ENCODE assay signal across 20 mouse cellular contexts in the genomic region with DNA sequence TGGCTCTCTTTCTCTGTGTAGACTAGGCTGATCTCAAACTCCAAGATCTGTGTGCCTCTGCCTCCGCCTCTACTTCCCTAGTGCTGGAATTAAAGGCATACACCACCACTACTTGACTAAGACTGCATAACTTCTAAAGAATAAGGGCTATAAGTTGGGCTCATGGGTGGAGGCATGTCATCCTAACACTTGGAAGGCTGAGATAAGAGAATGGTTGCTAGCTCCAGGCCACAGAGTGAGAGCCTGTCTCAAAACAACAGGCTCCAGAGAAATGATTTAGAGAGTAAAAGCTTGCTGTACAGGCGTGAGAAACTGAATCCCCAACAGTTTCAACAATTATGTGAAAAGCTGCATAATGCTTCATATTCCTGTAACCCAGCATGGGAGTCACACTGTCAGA. TPM values are rescaled to one million over a fixed set of nuclear protein-coding genes. Genes with fewer than 3 reads are reported as not detected.
A peak's percentile ranks its signal among the peaks of the same experiment; 100 is the strongest.
DNase-seq lines count a peak whose midpoint lies in the region; ATAC-seq and TF ChIP-seq lines count a peak whose summit lies in the region.
"Had no signal": no experiment of that assay in that cellular context is flagged by ENCODE, and none has a peak within 500 bp of the region (broad histone marks: within the 10 kb centered on the region; RNA-seq: fewer than 3 reads in every experiment).

No protein-coding gene starts in this region.

- no peak for DNase-seq in heart, adult 11 months
- peak; percentile 62 for DNase-seq in MEL (ENCODE audit: low read depth, low spot score)
- DNase-seq in liver, embryonic 14.5 days (ENCODE audit: low read depth in 3 of 3, low spot score in 3 of 3) = peak; percentile 58 to 63 (median 60)
- DNase-seq in left cerebral cortex, adult 18-20 months (ENCODE audit: low spot score in 2 of 2) = no peak
- DNase-seq: cerebellum, adult 11-12 months; left cerebral cortex, postnatal 4 days; lung, adult 18-20 months; thymus, postnatal 14 days had no signal

- WGBS in heart, embryonic 12.5 days = 61% methylated on average over 2 of the region's 2 CpGs
- WGBS in liver, embryonic 14.5 days (ENCODE audit: insufficient replicate concordance) = 20% methylated on average over 2 of the region's 2 CpGs
- WGBS in forebrain, embryonic 13.5 days = 90% methylated on average over 2 of the region's 2 CpGs
- 91% methylated on average over 2 of the region's 2 CpGs for WGBS in forebrain, embryonic 15.5 days

- H3K36me3 ChIP-seq in heart, embryonic 12.5 days = peaks cover 31% of the 10 kb centered on the region
- H3K36me3 ChIP-seq in MEL (ENCODE audit: control insufficient read depth in 1 of 2, insufficient read depth in 2 of 2, low read length in 2 of 2) = peaks cover 0 to 14% of the 10 kb centered on the region in 2 experiments; a peak in 3 of 4 replicates
- H3K36me3 ChIP-seq in liver, embryonic 14.5 days (replicated peaks; ENCODE audit: control insufficient read depth, insufficient read depth, low read depth) = no peaks in the 10 kb centered on the region
- peaks cover 21% of the 10 kb centered on the region for H3K36me3 ChIP-seq in forebrain, embryonic 13.5 days (ENCODE audit: poor library complexity, severe bottlenecking)
- H3K36me3 ChIP-seq in forebrain, embryonic 15.5 days = 0 out of 2 replicates have a peak, but pooled peaks cover 4% of the 10 kb centered on the region

- no peaks in the 10 kb centered on the region for H3K27me3 ChIP-seq in heart, embryonic 12.5 days (replicated peaks)
- H3K27me3 ChIP-seq in MEL (ENCODE audit: control insufficient read depth in 1 of 2, insufficient read depth in 2 of 2, low read length in 2 of 2) = no peaks in the 10 kb centered on the region
- H3K27me3 ChIP-seq in liver, embryonic 14.5 days (ENCODE audit: control insufficient read depth, insufficient read depth, low read length) = no peaks in the 10 kb centered on the region
- H3K27me3 ChIP-seq in forebrain, embryonic 13.5 days = no peaks in the 10 kb centered on the region
- H3K27me3 ChIP-seq in forebrain, embryonic 15.5 days = no peaks in the 10 kb centered on the region
- H3K27me3 ChIP-seq: embryonic facial prominence, embryonic 13.5 days; midbrain, embryonic 13.5 days; neural tube, embryonic 15.5 days had no signal

- H3K79me2 ChIP-seq in MEL (ENCODE audit: control insufficient read depth, insufficient read depth, low read length, poor library complexity) = peaks cover 12% of the 10 kb centered on the region

- no peak overlapping the region for H3K4me2 ChIP-seq in heart, embryonic 12.5 days
- peak overlapping the region; percentile 62 for H3K4me2 ChIP-seq in liver, embryonic 14.5 days (ENCODE audit: low read depth)
- no peak overlapping the region for H3K4me2 ChIP-seq in forebrain, embryonic 13.5 days
- H3K4me2 ChIP-seq in forebrain, embryonic 15.5 days (replicated peaks) = no peak overlapping the region
- H3K4me2 ChIP-seq: embryonic facial prominence, embryonic 13.5 days; midbrain, embryonic 13.5 days; neural tube, embryonic 15.5 days had no signal

- H3K9ac ChIP-seq in heart, embryonic 12.5 days = peak overlapping the region; percentile 52
- no peak overlapping the region for H3K9ac ChIP-seq in MEL (ENCODE audit: control insufficient read depth, low read depth, low read length, poor library complexity, severe bottlenecking)
- peak overlapping the region; percentile 23 for H3K9ac ChIP-seq in liver, embryonic 14.5 days (replicated peaks)
- H3K9ac ChIP-seq in forebrain, embryonic 13.5 days = no peak overlapping the region
- no peak overlapping the region for H3K9ac ChIP-seq in forebrain, embryonic 15.5 days (replicated peaks)
- H3K9ac ChIP-seq: embryonic facial prominence, embryonic 13.5 days; midbrain, embryonic 13.5 days; neural tube, embryonic 15.5 days had no signal

- H3K4me3 ChIP-seq in heart, embryonic 12.5 days = no peak overlapping the region
- H3K4me3 ChIP-seq in MEL (ENCODE audit: control insufficient read depth in 1 of 2, insufficient read depth in 1 of 2, low read depth in 2 of 2, low read length in 2 of 2) = no peak overlapping the region
- no peak overlapping the region; a peak in 1 of 4 replicates for H3K4me3 ChIP-seq in liver, embryonic 14.5 days (ENCODE audit: insufficient read depth in 1 of 2, low read depth in 2 of 2, low read length in 2 of 2)
- H3K4me3 ChIP-seq in forebrain, embryonic 13.5 days = no peak overlapping the region
- no peak overlapping the region for H3K4me3 ChIP-seq in forebrain, embryonic 15.5 days
- H3K4me3 ChIP-seq: embryonic facial prominence, embryonic 13.5 days; layer of hippocampus, adult 2 months; midbrain, embryonic 13.5 days; myocyte; neural tube, embryonic 15.5 days had no signal

- ATAC-seq in heart, embryonic 12.5 days (ENCODE audit: insufficient number of reproducible peaks, low FRiP score) = no peak; the same call in 1 of the 2 replicates
- ATAC-seq in common myeloid progenitor, adult 5-6 weeks (replicated peaks; ENCODE audit: low read depth, poor library complexity, severe bottlenecking) = peak; percentile 49; the same call in 1 of the 2 replicates
- ATAC-seq in liver, embryonic 14.5 days (ENCODE audit: insufficient read depth) = peak; percentile 85
- no peak for ATAC-seq in forebrain, embryonic 13.5 days
- no peak for ATAC-seq in forebrain, embryonic 15.5 days (replicated peaks)
- ATAC-seq: hindbrain, embryonic 16.5 days; intestine, postnatal 0 days; midbrain, embryonic 13.5 days had no signal

- peaks cover 64% of the 10 kb centered on the region for H3K4me1 ChIP-seq in heart, embryonic 12.5 days (replicated peaks)
- H3K4me1 ChIP-seq in MEL (ENCODE audit: control insufficient read depth in 1 of 2, insufficient read depth in 2 of 2, low read length in 2 of 2) = peaks cover 9 to 26% of the 10 kb centered on the region in 2 experiments; a peak in 3 of 4 replicates
- peaks cover 27 to 49% of the 10 kb centered on the region in 2 experiments for H3K4me1 ChIP-seq in liver, embryonic 14.5 days (replicated peaks; ENCODE audit: control insufficient read depth in 2 of 2, insufficient read depth in 2 of 2, low read length in 1 of 2)
- H3K4me1 ChIP-seq in forebrain, embryonic 13.5 days = peaks cover 7% of the 10 kb centered on the region
- H3K4me1 ChIP-seq in forebrain, embryonic 15.5 days = peaks cover 7% of the 10 kb centered on the region

- H3K27ac ChIP-seq in heart, embryonic 12.5 days (ENCODE audit: poor library complexity, severe bottlenecking) = peak overlapping the region; percentile 83
- no peak overlapping the region for H3K27ac ChIP-seq in MEL (ENCODE audit: control insufficient read depth, low read depth, low read length)
- H3K27ac ChIP-seq in liver, embryonic 14.5 days = peak overlapping the region; percentile 77
- no peak overlapping the region for H3K27ac ChIP-seq in forebrain, embryonic 13.5 days
- no peak overlapping the region for H3K27ac ChIP-seq in forebrain, embryonic 15.5 days (replicated peaks)
- H3K27ac ChIP-seq: embryonic facial prominence, embryonic 13.5 days; kidney, postnatal 0 days; midbrain, embryonic 13.5 days; neural tube, embryonic 15.5 days had no signal

- no peaks in the 10 kb centered on the region for H3K9me3 ChIP-seq in heart, embryonic 12.5 days (replicated peaks)
- no peaks in the 10 kb centered on the region for H3K9me3 ChIP-seq in MEL (replicated peaks; ENCODE audit: insufficient read depth, low read length)
- H3K9me3 ChIP-seq in liver, embryonic 14.5 days (ENCODE audit: control insufficient read depth, low read length) = no peaks in the 10 kb centered on the region
- no peaks in the 10 kb centered on the region for H3K9me3 ChIP-seq in forebrain, embryonic 13.5 days (replicated peaks)
- H3K9me3 ChIP-seq in forebrain, embryonic 15.5 days = no peaks in the 10 kb centered on the region
- H3K9me3 ChIP-seq: embryonic facial prominence, embryonic 13.5 days; midbrain, embryonic 13.5 days; neural tube, embryonic 15.5 days had no signal

- no peak for TF ChIP-seq CTCF in MEL (IDR thresholded peaks at IDR 0.05 in 2 of 3, conservative IDR thresholded peaks at IDR 0.05 in 1 of 3; ENCODE audit: control insufficient read depth in 1 of 3, insufficient read depth in 1 of 3, low read depth in 2 of 3, low read length in 3 of 3, poor library complexity in 1 of 3, severe bottlenecking in 1 of 3)
- TF ChIP-seq CTCF in liver, embryonic 14.5 days (IDR thresholded peaks at IDR 0.05; ENCODE audit: low read depth) = no peak

- no peak for TF ChIP-seq POLR2A in MEL (IDR thresholded peaks at IDR 0.05; ENCODE audit: control insufficient read depth in 1 of 2, insufficient read depth in 1 of 2, low read depth in 1 of 2, low read length in 2 of 2, poor library complexity in 1 of 2)

- no peak for TF ChIP-seq RAD21 in MEL (IDR thresholded peaks at IDR 0.05; ENCODE audit: low read depth, low read length)

- peak in 1 of 2 experiments; percentile 40; a peak in 2 of 4 replicates for TF ChIP-seq EP300 in MEL (IDR thresholded peaks at IDR 0.05; ENCODE audit: low read depth in 1 of 2, low read length in 2 of 2)
- TF ChIP-seq EP300 in liver, embryonic 14.5 days (IDR thresholded peaks at IDR 0.05; ENCODE audit: low read depth) = peak; percentile 45; the same call in 1 of the 2 replicates

RNA-seq across cellular contexts. Expression of gene Haus8, which starts 41.2 kb away (rescaled TPM):
- polyA plus RNA-seq in heart, embryonic 12.5 days (2016; fragmentation: Nextera tagmentation; extraction: Ambion mirVana) = 131 and 132 TPM in 2 replicates
- total RNA-seq in MEL (2012; rRNA removed) = 55.6 and 60.4 TPM in 2 replicates
- polyA plus RNA-seq in MEL (2012; ENCODE audit: insufficient read depth in 1 of 2, insufficient read length in 2 of 2, low read depth in 1 of 2, low replicate concordance in 2 of 2, missing spikeins in 1 of 2) = 10 to 100 TPM in 1 of 2 experiments, not detected in 1; 69.2 TPM
- 40.1 and 64.0 TPM in 2 replicates for total RNA-seq in common myeloid progenitor, adult 5-6 weeks (2017)
- polyA plus RNA-seq in liver, embryonic 14.5 days (2012; rRNA removed) = 16.0 and 23.9 TPM in 2 replicates
- polyA plus RNA-seq in liver, embryonic 14.5 days (2014; fragmentation: Nextera tagmentation; extraction: Ambion mirVana) = 47.1 and 51.6 TPM in 2 replicates
- 55.3 and 56.9 TPM in 2 replicates for polyA plus RNA-seq in forebrain, embryonic 13.5 days (2015; fragmentation: Nextera tagmentation; extraction: Ambion mirVana)
- 53.5 and 56.3 TPM in 2 replicates for polyA plus RNA-seq in forebrain, embryonic 15.5 days (2015; fragmentation: Nextera tagmentation; extraction: Ambion mirVana)
- 10 to 100 TPM; 12.8 to 17.8 TPM for total RNA-seq in left cerebral cortex, adult 18-20 months (2021)

RNA-seq across cellular contexts. Expression of gene Myo9b, which starts 41.4 kb away (rescaled TPM):
- polyA plus RNA-seq in heart, embryonic 12.5 days (2016; fragmentation: Nextera tagmentation; extraction: Ambion mirVana) = 28.1 and 29.1 TPM in 2 replicates
- total RNA-seq in MEL (2012; rRNA removed) = 35.8 and 36.5 TPM in 2 replicates
- 10 to 100 TPM; 52.3 to 54.8 TPM for polyA plus RNA-seq in MEL (2012; ENCODE audit: insufficient read depth in 1 of 2, insufficient read length in 2 of 2, low read depth in 1 of 2, low replicate concordance in 2 of 2, missing spikeins in 1 of 2)
- 32.7 and 33.5 TPM in 2 replicates for total RNA-seq in common myeloid progenitor, adult 5-6 weeks (2017)
- polyA plus RNA-seq in liver, embryonic 14.5 days (2012; rRNA removed) = 5.9 and 6.4 TPM in 2 replicates
- polyA plus RNA-seq in liver, embryonic 14.5 days (2014; fragmentation: Nextera tagmentation; extraction: Ambion mirVana) = 5.8 and 7.0 TPM in 2 replicates
- polyA plus RNA-seq in forebrain, embryonic 13.5 days (2015; fragmentation: Nextera tagmentation; extraction: Ambion mirVana) = 18.3 and 20.6 TPM in 2 replicates
- 20.0 and 21.6 TPM in 2 replicates for polyA plus RNA-seq in forebrain, embryonic 15.5 days (2015; fragmentation: Nextera tagmentation; extraction: Ambion mirVana)
- 10 to 100 TPM; 30.1 to 30.9 TPM for total RNA-seq in left cerebral cortex, adult 18-20 months (2021)

RNA-seq across cellular contexts. Expression of gene Use1, which starts 52.7 kb away (rescaled TPM):
- 68.6 and 69.9 TPM in 2 replicates for polyA plus RNA-seq in heart, embryonic 12.5 days (2016; fragmentation: Nextera tagmentation; extraction: Ambion mirVana)
- 91.9 and 107 TPM in 2 replicates for total RNA-seq in MEL (2012; rRNA removed)
- 100 to 1,000 TPM in 1 of 2 experiments, not detected in 1; 117 TPM for polyA plus RNA-seq in MEL (2012; ENCODE audit: insufficient read depth in 1 of 2, insufficient read length in 2 of 2, low read depth in 1 of 2, low replicate concordance in 2 of 2, missing spikeins in 1 of 2)
- 137 and 155 TPM in 2 replicates for total RNA-seq in common myeloid progenitor, adult 5-6 weeks (2017)
- 41.9 and 57.2 TPM in 2 replicates for polyA plus RNA-seq in liver, embryonic 14.5 days (2012; rRNA removed)
- 46.5 and 48.2 TPM in 2 replicates for polyA plus RNA-seq in liver, embryonic 14.5 days (2014; fragmentation: Nextera tagmentation; extraction: Ambion mirVana)
- polyA plus RNA-seq in forebrain, embryonic 13.5 days (2015; fragmentation: Nextera tagmentation; extraction: Ambion mirVana) = 95.8 and 99.4 TPM in 2 replicates
- polyA plus RNA-seq in forebrain, embryonic 15.5 days (2015; fragmentation: Nextera tagmentation; extraction: Ambion mirVana) = 98.4 and 102 TPM in 2 replicates
- 100 to 1,000 TPM; 116 to 126 TPM for total RNA-seq in left cerebral cortex, adult 18-20 months (2021)

RNA-seq across cellular contexts. Expression of gene Ocel1, which starts 57.1 kb away (rescaled TPM):
- 5.5 and 5.7 TPM in 2 replicates for polyA plus RNA-seq in heart, embryonic 12.5 days (2016; fragmentation: Nextera tagmentation; extraction: Ambion mirVana)
- total RNA-seq in MEL (2012; rRNA removed) = 14.1 and 18.3 TPM in 2 replicates
- 10 to 100 TPM in 1 of 2 experiments, not detected in 1; 16.2 TPM for polyA plus RNA-seq in MEL (2012; ENCODE audit: insufficient read depth in 1 of 2, insufficient read length in 2 of 2, low read depth in 1 of 2, low replicate concordance in 2 of 2, missing spikeins in 1 of 2)
- 10.7 and 18.6 TPM in 2 replicates for total RNA-seq in common myeloid progenitor, adult 5-6 weeks (2017)
- 2.8 and 3.1 TPM in 2 replicates for polyA plus RNA-seq in liver, embryonic 14.5 days (2012; rRNA removed)
- polyA plus RNA-seq in liver, embryonic 14.5 days (2014; fragmentation: Nextera tagmentation; extraction: Ambion mirVana) = 1.9 and 2.8 TPM in 2 replicates
- 3.6 and 4.5 TPM in 2 replicates for polyA plus RNA-seq in forebrain, embryonic 13.5 days (2015; fragmentation: Nextera tagmentation; extraction: Ambion mirVana)
- polyA plus RNA-seq in forebrain, embryonic 15.5 days (2015; fragmentation: Nextera tagmentation; extraction: Ambion mirVana) = 7.3 and 8.0 TPM in 2 replicates
- total RNA-seq in left cerebral cortex, adult 18-20 months (2021) = 10 to 100 TPM; 15.0 to 16.0 TPM

Comparison
In these comparisons a context has a peak if more than half of its experiments do, and no peak if none do; other contexts are left out.
1. ATAC-seq: peak in common myeloid progenitor, adult 5-6 weeks (single experiment) and liver, embryonic 14.5 days (single experiment); none in heart, embryonic 12.5 days (single experiment), forebrain, embryonic 13.5 days (single experiment) and forebrain, embryonic 15.5 days (single experiment).
2. H3K27ac ChIP-seq: peak in heart, embryonic 12.5 days (single experiment) and liver, embryonic 14.5 days (single experiment); none in MEL (single experiment), forebrain, embryonic 13.5 days (single experiment) and forebrain, embryonic 15.5 days (single experiment).
3. H3K9ac ChIP-seq: peak in heart, embryonic 12.5 days (single experiment) and liver, embryonic 14.5 days (single experiment); none in MEL (single experiment), forebrain, embryonic 13.5 days (single experiment) and forebrain, embryonic 15.5 days (single experiment).
4. DNase-seq: peak in MEL (single experiment) and liver, embryonic 14.5 days (3 of 3); none in heart, adult 11 months (single experiment) and left cerebral cortex, adult 18-20 months (0 of 2).